Mouse (Mus musculus): ENCODE results near the gene Crat.

Gene Crat

GRCm38 (mm10) chr2:30377721-30378120 lies 37.9 kb downstream of the Crat start:
- in situ Hi-C loops (cut with MboI, MseI) = no loop called here

GRCm38 (mm10) chr2:30375893-30376292 lies 39.7 kb downstream of the Crat start:
- in situ Hi-C loops (cut with MboI, MseI) = no loop called here

GRCm38 (mm10) chr2:30372726-30373125 lies 42.9 kb downstream of the Crat start:
- in situ Hi-C loops (cut with MboI, MseI) = no loop called here

GRCm38 (mm10) chr2:30371544-30371943 lies 44.1 kb downstream of the Crat start:
- in situ Hi-C loops (cut with MboI, MseI) = no loop called here

- in situ Hi-C loops (cut with MboI, MseI) = no loop called here
Measured at GRCm38 (mm10) chr2:30366203-30366602, 49.4 kb downstream of the Crat start.

- in situ Hi-C loops (cut with MboI, MseI) = no loop called here
Measured at GRCm38 (mm10) chr2:30365281-30366069, 50.1 kb downstream of the Crat start.

GRCm38 (mm10) chr2:30363773-30364650 lies 51.6 kb downstream of the Crat start, which contains the start of gene Miga2:
TSS of gene Miga2 (plus strand) at chr2:30364233.
- in situ Hi-C loops (cut with MboI, MseI) = no loop called here

- in situ Hi-C loops (cut with MboI, MseI) = no loop called here
Measured at GRCm38 (mm10) chr2:30362865-30363264, 52.7 kb downstream of the Crat start.

- in situ Hi-C loops (cut with MboI, MseI) = no loop called here
Measured at GRCm38 (mm10) chr2:30360626-30361025, 55.0 kb downstream of the Crat start.

- in situ Hi-C loops (cut with MboI, MseI) = no loop called here
Measured at GRCm38 (mm10) chr2:30358533-30359531, 56.8 kb downstream of the Crat start, which contains the start of gene Sh3glb2. TSS of gene Sh3glb2 (minus strand) at chr2:30359337.

GRCm38 (mm10) chr2:30357552-30358510 lies 57.8 kb downstream of the Crat start:
- in situ Hi-C loops (cut with MboI, MseI) = no loop called here

GRCm38 (mm10) chr2:30356906-30357305 lies 58.7 kb downstream of the Crat start:
- in situ Hi-C loops (cut with MboI, MseI) = no loop called here

GRCm38 (mm10) chr2:30356266-30356665 lies 59.3 kb downstream of the Crat start:
- in situ Hi-C loops (cut with MboI, MseI) = no loop called here

GRCm38 (mm10) chr2:30355861-30356260 lies 59.8 kb downstream of the Crat start:
- in situ Hi-C loops (cut with MboI, MseI) = no loop called here

- in situ Hi-C loops (cut with MboI, MseI) = no loop called here
Measured at GRCm38 (mm10) chr2:30351149-30351548, 64.5 kb downstream of the Crat start.

Data from regulatory T cell (primary cell).